Mouse (Mus musculus): ENCODE measurements around the gene Lrrc43.
A peak's percentile ranks its signal among the peaks of the same experiment; 100 is the strongest.

Lrrc43 gene

GRCm38 (mm10) chr5:123520666-123521065 lies 31.6 kb downstream of the Lrrc43 start:
- DNase-seq (ENCODE audit: low spot score in 2 of 2), result no peak

- no peak for DNase-seq (ENCODE audit: low spot score in 2 of 2)
Observed at GRCm38 (mm10) chr5:123521621-123522020, 32.5 kb downstream of the Lrrc43 start.

- no peak for DNase-seq (ENCODE audit: low spot score in 2 of 2)
Observed at GRCm38 (mm10) chr5:123522166-123522565, 33.1 kb downstream of the Lrrc43 start.

GRCm38 (mm10) chr5:123523692-123524392 lies 34.7 kb downstream of the Lrrc43 start, which contains the start of gene Diablo:
Gene Diablo (minus strand): TSS chr5:123524176.
- DNase-seq (ENCODE audit: low spot score in 2 of 2), result peak; percentile 94 to 97

DNA sequence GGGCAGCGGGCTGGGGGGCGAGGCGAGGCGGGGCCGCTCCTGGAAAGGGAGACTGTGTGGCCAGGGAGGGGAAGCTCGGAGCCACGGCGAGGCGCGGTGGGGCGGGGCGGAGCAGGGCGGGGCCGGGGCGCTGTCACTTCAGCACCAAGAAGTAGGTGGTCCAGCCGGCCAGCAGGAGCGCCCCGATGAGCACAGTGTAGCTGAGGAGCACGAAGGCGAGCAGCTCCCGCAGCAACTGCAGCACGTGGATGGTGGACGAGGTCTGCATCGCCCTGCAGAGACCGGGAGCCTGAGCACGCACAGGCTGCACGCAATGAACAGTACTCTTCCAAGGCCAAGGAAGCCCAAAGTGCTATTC lies 35.3 kb downstream of the Lrrc43 start:
- DNase-seq (ENCODE audit: low spot score in 2 of 2), result no peak

DNA sequence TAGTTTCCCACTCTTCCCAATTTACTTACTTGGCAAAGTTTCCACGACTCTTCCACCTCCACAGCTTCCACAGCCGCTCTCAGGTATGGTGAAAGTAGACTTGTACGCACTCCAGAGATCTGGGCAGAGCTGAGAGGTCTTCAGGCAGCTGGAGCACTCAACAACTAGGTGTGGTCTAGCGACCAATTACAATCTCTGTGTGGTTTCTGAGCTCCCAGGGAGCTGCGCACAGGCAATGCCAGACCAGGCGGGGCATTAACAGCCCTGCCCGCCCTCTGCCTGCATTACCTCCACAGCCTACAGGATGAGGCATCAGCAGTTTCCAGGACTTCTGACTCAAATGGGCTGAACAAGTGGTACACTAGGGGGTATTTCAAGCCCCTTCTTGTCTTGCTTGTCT lies 36.2 kb downstream of the Lrrc43 start, which contains the start of gene Gm49027:
Gm49027 (minus strand) TSS at position 208 of the 400 bp plus-strand sequence.
- no peak for DNase-seq (ENCODE audit: low spot score in 2 of 2)

DNA sequence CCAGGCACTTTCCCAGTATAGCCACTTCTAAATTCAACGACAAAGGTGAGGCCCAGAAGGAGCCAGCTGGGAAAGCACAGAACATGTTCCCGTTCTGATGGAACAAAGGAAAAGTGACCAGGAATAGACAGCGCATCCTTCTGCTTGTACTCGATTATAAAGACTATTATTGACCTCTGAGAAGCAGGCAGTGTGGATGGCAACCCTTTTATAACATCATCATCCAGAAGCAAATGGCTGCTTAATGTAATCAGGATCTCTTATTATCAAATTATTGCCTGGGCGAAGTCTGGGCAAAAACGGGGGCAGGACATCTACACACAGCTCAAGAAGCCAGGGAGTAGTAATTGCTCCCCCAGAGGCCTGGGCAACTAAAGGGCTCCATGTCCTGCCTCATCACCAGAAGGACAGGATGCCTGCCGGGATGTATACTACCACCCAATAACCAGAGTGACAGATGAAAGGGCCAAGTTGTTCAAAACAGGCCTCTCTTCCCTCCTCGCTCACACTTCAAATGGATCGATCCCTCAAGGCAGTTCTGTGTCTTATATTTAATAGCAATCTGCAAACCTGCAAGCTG lies 36.9 kb downstream of the Lrrc43 start:
- DNase-seq (ENCODE audit: low spot score in 2 of 2), result no peak

DNA sequence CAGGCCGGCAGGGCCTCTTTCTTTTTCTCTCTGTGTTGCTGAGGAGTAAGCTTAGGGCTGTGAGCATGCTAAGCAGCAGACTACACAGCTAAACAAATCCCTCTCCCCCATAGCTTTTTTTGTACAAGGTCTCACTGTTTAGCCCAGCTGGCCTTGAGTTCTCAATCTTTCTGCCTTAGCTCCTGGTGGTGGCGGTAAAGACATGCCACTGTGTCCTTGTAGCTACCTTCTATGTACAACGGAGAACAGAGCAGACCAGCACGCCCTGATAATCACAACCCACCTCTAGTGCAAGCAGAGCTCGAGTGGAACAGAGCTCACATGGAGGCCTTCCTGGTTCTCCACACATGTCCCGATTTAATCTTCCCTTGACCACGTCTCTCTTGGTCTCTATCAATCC lies 39.5 kb downstream of the Lrrc43 start:
- DNase-seq (ENCODE audit: low spot score in 2 of 2), result no peak

- DNase-seq (ENCODE audit: low spot score in 2 of 2), result no peak
Observed at GRCm38 (mm10) chr5:123530056-123530455, 41.0 kb downstream of the Lrrc43 start.

DNA sequence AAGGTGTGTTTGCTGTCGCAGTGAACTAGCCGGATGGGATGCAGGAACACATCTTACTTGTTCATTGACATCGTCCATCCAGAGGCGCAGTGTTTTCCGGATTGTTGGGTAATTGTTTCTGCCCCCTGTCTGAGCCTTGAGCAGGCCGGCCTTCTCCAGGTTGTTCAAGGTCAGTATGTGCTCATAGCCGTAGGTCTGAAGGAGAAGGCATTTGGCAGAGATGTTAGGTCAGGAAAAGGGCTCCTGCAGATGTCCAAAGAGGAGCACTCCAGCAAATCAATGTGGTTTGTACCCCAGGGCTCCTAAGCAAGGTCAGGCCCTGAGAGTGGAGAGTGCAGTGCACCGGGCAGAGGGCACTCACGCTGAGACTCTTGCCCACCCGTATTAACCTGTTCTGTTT lies 44.7 kb downstream of the Lrrc43 start:
- DNase-seq (ENCODE audit: low spot score in 2 of 2), result no peak

DNA sequence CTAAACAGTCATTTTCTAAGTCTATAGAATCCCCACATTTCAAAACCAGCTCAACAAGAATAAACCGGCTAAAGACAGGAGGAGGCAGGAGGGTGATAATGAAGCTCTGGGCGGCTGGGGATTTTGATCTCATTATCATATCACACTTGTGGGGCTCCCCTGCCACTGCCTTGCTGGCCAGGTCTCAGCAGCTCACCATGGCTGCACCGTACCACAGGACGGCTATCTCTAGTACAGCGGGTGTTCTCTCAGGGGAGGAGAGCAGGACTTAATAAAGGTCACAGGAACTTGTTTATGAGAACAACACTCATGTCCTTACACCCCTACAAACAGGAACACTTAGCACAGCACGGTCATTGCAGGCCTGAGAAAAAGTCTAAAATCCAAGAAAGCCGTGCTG lies 66.6 kb downstream of the Lrrc43 start:
- no peak for DNase-seq (ENCODE audit: low spot score in 2 of 2)

- DNase-seq (ENCODE audit: low spot score in 2 of 2), result no peak
Observed at GRCm38 (mm10) chr5:123556451-123556850, 67.3 kb downstream of the Lrrc43 start.

Data from left cerebral cortex, adult 9 months (tissue).